Mouse (Mus musculus) liver, embryonic 13.5 days (tissue): ENCODE data around the gene Tmem94. TPM values are rescaled to one million over a fixed set of nuclear protein-coding genes. Genes with fewer than 3 reads are reported as not detected.

ENCODE experiments used
- ATAC-seq: fragments of 200-750 bp; cut with Nextera tagmentation; 2 replicates; pipeline ENCODE4 v1.8.0; 2017; ENCODE audit warnings: low read depth, mild to moderate bottlenecking, moderate number of reproducible peaks, moderate library complexity
- DNase-seq: peaks from one replicate; pipeline ENCODE4 v3.0.0; 2022
- H3K27ac ChIP-seq: fragments of 300-500 bp; sonication (generic); 2 replicates; pipeline ENCODE4 v1.5.1; 2015; ENCODE audit warnings: moderate library complexity, mild to moderate bottlenecking, inconsistent platforms
- H3K27me3 ChIP-seq: fragments of 300-500 bp; sonication (generic); 2 replicates; pipeline ENCODE4 v1.6.1; 2015; ENCODE audit warnings: mild to moderate bottlenecking, inconsistent platforms
- H3K36me3 ChIP-seq: fragments of 300-500 bp; sonication (generic); 2 replicates; pipeline ENCODE4 v1.6.1; 2015; ENCODE audit warnings: mild to moderate bottlenecking, inconsistent platforms
- H3K4me1 ChIP-seq: fragments of 300-500 bp; sonication (generic); replicated peaks from 2 replicates; pipeline ENCODE4 v1.6.1; 2015; ENCODE audit warnings: inconsistent platforms
- H3K4me2 ChIP-seq: fragments of 300-500 bp; sonication (generic); 2 replicates; pipeline ENCODE4 v1.6.1; 2015; ENCODE audit warnings: inconsistent platforms, mild to moderate bottlenecking, moderate library complexity
- H3K4me3 ChIP-seq: fragments of 300-500 bp; sonication (generic); replicated peaks from 2 replicates; pipeline ENCODE4 v1.5.1; 2015; ENCODE audit warnings: mild to moderate bottlenecking, inconsistent platforms
- H3K9ac ChIP-seq: fragments of 300-500 bp; sonication (generic); 2 replicates; pipeline ENCODE4 v1.6.1; 2015; ENCODE audit warnings: mild to moderate bottlenecking, inconsistent platforms
- H3K9me3 ChIP-seq: fragments of 300-500 bp; sonication (generic); replicated peaks from 2 replicates; pipeline ENCODE4 v1.6.1; 2016; ENCODE audit warnings: inconsistent platforms
- WGBS: fragments of 180-500 bp; shearing (Covaris S2); methylation state at CpG from one replicate; pipeline ENCODE4 v1.1.7; 2015; ENCODE audit not compliant: insufficient replicate concordance; 5-methylcytosine and 5-hydroxymethylcytosine counted together
- microRNA-seq: library from miRNA; unstranded; fragments of <30 nt; microRNA quantifications from one replicate; pipeline ENCODE4, GENCODE M21; 2016
- polyA plus RNA-seq: library from polyadenylated mRNA; unstranded; fragments of >200 nt; fragmentation: Nextera tagmentation; extraction: Ambion mirVana; gene quantifications from 2 replicates; pipeline ENCODE4 v1.2.1, GENCODE M21; 2015

Gene Tmem94
- polyA plus RNA-seq, 1 experiment from 2014 or later = 8.2 TPM

DNA sequence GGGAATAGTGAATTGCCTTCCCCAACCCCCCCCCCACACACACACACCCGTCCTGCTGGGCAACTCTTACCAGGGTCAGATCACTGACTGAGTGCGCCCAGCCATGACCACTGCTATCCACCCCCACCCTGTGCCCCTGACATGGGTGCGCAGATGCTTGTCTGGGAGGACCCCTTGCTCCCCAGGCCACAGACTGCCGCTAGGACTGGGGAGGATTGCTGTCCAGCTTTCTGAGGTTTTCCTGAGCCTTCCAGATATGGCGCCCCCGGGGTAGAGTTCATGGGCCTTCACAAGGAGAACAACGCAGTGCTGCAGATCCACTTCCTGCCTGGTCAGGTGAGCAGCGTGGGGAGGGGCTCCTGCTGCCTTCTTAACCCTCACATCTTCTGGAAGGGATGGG lies 79.0 kb downstream of the Tmem94 start:
- no peak for DNase-seq
- WGBS = 76% methylated on average over 8 of the region's 8 CpGs
- no peak overlapping the region for H3K9ac ChIP-seq
- no peak for ATAC-seq
- no peak overlapping the region for H3K4me2 ChIP-seq
- peaks cover 48% of the 10 kb centered on the region for H3K4me1 ChIP-seq
- 0 out of 2 replicates have a peak, but pooled peaks cover 5% of the 10 kb centered on the region for H3K9me3 ChIP-seq
- H3K27ac ChIP-seq = no peak overlapping the region
- peaks cover 52% of the 10 kb centered on the region for H3K36me3 ChIP-seq
- H3K4me3 ChIP-seq = no peak overlapping the region
- no peaks in the 10 kb centered on the region for H3K27me3 ChIP-seq

DNA sequence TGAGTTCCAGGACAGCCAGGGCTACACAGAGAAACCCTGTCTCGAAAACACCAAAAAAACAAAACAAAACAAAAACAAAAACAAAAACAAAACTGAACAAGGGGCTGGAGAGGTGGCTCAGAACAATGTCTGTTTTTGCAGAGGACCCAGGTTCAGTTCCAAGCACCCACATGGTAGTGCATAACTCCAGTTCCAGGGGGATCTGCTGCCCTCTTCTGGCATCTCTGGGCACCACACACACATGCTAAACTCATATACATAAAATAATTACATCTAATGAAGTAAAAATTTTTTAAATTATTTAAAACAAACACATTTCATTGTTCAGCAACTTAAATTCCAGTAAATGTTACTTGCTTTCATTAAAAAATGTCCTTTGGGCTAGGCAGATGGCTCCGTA lies 80.6 kb downstream of the Tmem94 start:
- H3K4me2 ChIP-seq = no peak overlapping the region
- H3K4me3 ChIP-seq = no peak overlapping the region
- H3K36me3 ChIP-seq = peaks cover 68% of the 10 kb centered on the region
- 0 out of 2 replicates have a peak, but pooled peaks cover 5% of the 10 kb centered on the region for H3K9me3 ChIP-seq
- H3K27ac ChIP-seq = no peak overlapping the region
- no peak for ATAC-seq
- H3K27me3 ChIP-seq = no peaks in the 10 kb centered on the region
- 81% methylated on average over 2 of the region's 2 CpGs for WGBS
- peaks cover 36% of the 10 kb centered on the region for H3K4me1 ChIP-seq
- H3K9ac ChIP-seq = no peak overlapping the region
- no peak for DNase-seq

Small RNA genes lying within 50 kb of the gene (microRNA-seq; reads per million reads assigned to microRNA genes)
- not detected for gene Mir5621

Other genes starting within 250 kb of the Tmem94 start
- gene Sumo2, start 229.2 kb upstream of the Tmem94 start, polyA plus RNA-seq = 532 and 597 TPM in 2 replicates
- gene Nup85, start 201.0 kb upstream of the Tmem94 start, polyA plus RNA-seq = 158 and 175 TPM in 2 replicates
- 71.5 and 77.4 TPM in 2 replicates for gene Mrps7, start 161.5 kb upstream of the Tmem94 start, polyA plus RNA-seq
- gene Gga3, start 161.4 kb upstream of the Tmem94 start, polyA plus RNA-seq = 8.5 and 10.5 TPM in 2 replicates
- gene Mif4gd, start 152.5 kb upstream of the Tmem94 start, polyA plus RNA-seq = 26.8 and 30.3 TPM in 2 replicates
- gene Slc25a19, start 137.1 kb upstream of the Tmem94 start, polyA plus RNA-seq = 12.2 and 15.8 TPM in 2 replicates
- 56.7 and 63.5 TPM in 2 replicates for gene Grb2, start 56.8 kb upstream of the Tmem94 start, polyA plus RNA-seq
- gene Caskin2, start 48.2 kb downstream of the Tmem94 start, polyA plus RNA-seq = 5.7 and 6.0 TPM in 2 replicates
- 19.3 and 20.1 TPM in 2 replicates for gene Tsen54, start 49.3 kb downstream of the Tmem94 start, polyA plus RNA-seq
- 9.8 and 10.2 TPM in 2 replicates for gene Llgl2, start 58.6 kb downstream of the Tmem94 start, polyA plus RNA-seq
- 0.36 and 0.46 TPM in 2 replicates for gene Myo15b, start 93.0 kb downstream of the Tmem94 start, polyA plus RNA-seq
- 39.0 and 42.3 TPM in 2 replicates for gene Smim5, start 134.5 kb downstream of the Tmem94 start, polyA plus RNA-seq
- gene Smim6, start 146.6 kb downstream of the Tmem94 start, polyA plus RNA-seq = 3.0 and 3.2 TPM in 2 replicates
- 23.4 and 35.2 TPM in 2 replicates for gene Sap30bp, start 167.8 kb downstream of the Tmem94 start, polyA plus RNA-seq
- 9.9 and 10.2 TPM in 2 replicates for gene Recql5, start 168.0 kb downstream of the Tmem94 start, polyA plus RNA-seq
- gene Itgb4, start 209.3 kb downstream of the Tmem94 start, polyA plus RNA-seq = 0.23 and 0.25 TPM in 2 replicates
- 164 and 165 TPM in 2 replicates for gene Galk1, start 247.3 kb downstream of the Tmem94 start, polyA plus RNA-seq